Mouse (Mus musculus) heart, embryonic 14.5 days (tissue): ENCODE measurements around the gene Cep112. TPM values are rescaled to one million over a fixed set of nuclear protein-coding genes. Genes with fewer than 3 reads are reported as not detected.

Source experiments
- ATAC-seq: fragments of 200-750 bp; cut with Nextera tagmentation; 2 replicates; pipeline ENCODE4 v1.8.0; 2017; ENCODE audit warnings: low read depth, moderate TSS enrichment; ENCODE audit not compliant: insufficient number of reproducible peaks, insufficient read depth, low FRiP score
- H3K27ac ChIP-seq, 2 experiments: fragments of 200-500 bp in 1 of 2; fragments of 300-500 bp in 1 of 2; sonication (generic) in 1 of 2; replicated peaks in 1 of 2; 2 replicates each; pipeline ENCODE4 v1.5.1; 2012 to 2014; ENCODE audit warnings: low read depth in 2 of 2, low read length in 2 of 2, control low read depth in 1 of 2, mild to moderate bottlenecking in 1 of 2, mixed read lengths in 1 of 2; ENCODE audit not compliant: control insufficient read depth in 1 of 2, insufficient read depth in 1 of 2
- H3K27me3 ChIP-seq: fragments of 300-500 bp; sonication (generic); 2 replicates; pipeline ENCODE4 v1.6.1; 2014; ENCODE audit warnings: mild to moderate bottlenecking, low read length, control low read depth; ENCODE audit not compliant: control insufficient read depth, insufficient read depth
- H3K36me3 ChIP-seq: fragments of 300-500 bp; sonication (generic); 2 replicates; pipeline ENCODE4 v1.6.1; 2014; ENCODE audit warnings: mild to moderate bottlenecking, control low read depth, low read length, mixed read lengths; ENCODE audit not compliant: control insufficient read depth, insufficient read depth
- H3K4me1 ChIP-seq, 2 experiments: fragments of 200-500 bp in 1 of 2; fragments of 300-500 bp in 1 of 2; sonication (generic) in 1 of 2; 2 replicates each; pipeline ENCODE4 v1.6.1; 2012 to 2014; ENCODE audit warnings: low read length in 2 of 2, control low read depth in 1 of 2, mixed read lengths in 1 of 2; ENCODE audit not compliant: control insufficient read depth in 2 of 2, insufficient read depth in 2 of 2
- H3K4me2 ChIP-seq: fragments of 300-500 bp; sonication (generic); 2 replicates; pipeline ENCODE4 v1.6.1; 2014; ENCODE audit warnings: mild to moderate bottlenecking, low read length
- H3K4me3 ChIP-seq, 2 experiments: fragments of 200-500 bp in 1 of 2; fragments of 300-500 bp in 1 of 2; sonication (generic) in 1 of 2; 2 replicates each; pipeline ENCODE4 v1.5.1; 2012 to 2014; ENCODE audit warnings: low read length in 2 of 2, mild to moderate bottlenecking in 2 of 2, control low read depth in 1 of 2, low read depth in 1 of 2, moderate library complexity in 1 of 2; ENCODE audit not compliant: control insufficient read depth in 1 of 2, insufficient read depth in 1 of 2
- H3K9ac ChIP-seq: fragments of 300-500 bp; sonication (generic); 2 replicates; pipeline ENCODE4 v1.6.1; 2014; ENCODE audit warnings: mild to moderate bottlenecking, low read length
- H3K9me3 ChIP-seq: fragments of 300-500 bp; sonication (generic); 2 replicates; pipeline ENCODE4 v1.6.1; 2016; ENCODE audit warnings: low read length, control low read depth; ENCODE audit not compliant: control insufficient read depth
- WGBS: fragments of 180-500 bp; shearing (Covaris S2); extraction: QIAGEN DNeasy Blood & Tissue Kit; methylation state at CpG from one replicate; pipeline ENCODE4 v1.1.7; 2014; 5-methylcytosine and 5-hydroxymethylcytosine counted together
- polyA plus RNA-seq: library from polyadenylated mRNA; unstranded; fragments of >200 nt; fragmentation: Nextera tagmentation; extraction: Ambion mirVana; gene quantifications from 2 replicates; pipeline ENCODE4 v1.2.1, GENCODE M21; 2014

The Cep112 gene
- polyA plus RNA-seq, 1 experiment from 2014 or later = 9.2 TPM

DNA sequence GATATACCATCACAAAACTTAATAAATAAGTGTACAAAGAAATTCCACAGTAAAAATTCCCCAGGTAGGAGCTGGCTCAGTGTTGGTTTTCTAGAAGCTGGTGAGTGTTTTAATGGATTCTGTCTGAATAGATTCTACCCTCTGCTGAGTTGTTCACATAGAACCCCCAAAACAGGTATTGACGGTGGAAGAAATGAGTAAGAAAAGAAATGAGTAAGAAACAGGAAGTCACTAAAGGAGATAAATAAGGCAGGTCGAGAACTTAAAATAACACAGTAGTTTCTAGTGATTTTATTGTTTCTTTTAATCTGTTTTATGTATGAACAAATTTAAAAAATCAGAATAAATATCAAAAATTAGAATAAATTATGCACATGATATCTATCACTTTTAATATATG lies 63.3 kb downstream of the Cep112 start:
- Histone ChIP-seq H3K4me3 (no peak overlapping the region), H3K4me2 (no peak overlapping the region), H3K36me3 (0 out of 2 replicates have a peak, but pooled peaks cover 4% of the 10 kb centered on the region), H3K9ac (no peak overlapping the region), H3K9me3 (no peaks in the 10 kb centered on the region), H3K27ac (no peak overlapping the region), H3K27me3 (no peaks in the 10 kb centered on the region), H3K4me1 (peaks cover 0 to 5% of the 10 kb centered on the region in 2 experiments; a peak in 1 of 4 replicates)
- 69% methylated on average over 2 of the region's 2 CpGs for WGBS
- no peak for ATAC-seq

DNA sequence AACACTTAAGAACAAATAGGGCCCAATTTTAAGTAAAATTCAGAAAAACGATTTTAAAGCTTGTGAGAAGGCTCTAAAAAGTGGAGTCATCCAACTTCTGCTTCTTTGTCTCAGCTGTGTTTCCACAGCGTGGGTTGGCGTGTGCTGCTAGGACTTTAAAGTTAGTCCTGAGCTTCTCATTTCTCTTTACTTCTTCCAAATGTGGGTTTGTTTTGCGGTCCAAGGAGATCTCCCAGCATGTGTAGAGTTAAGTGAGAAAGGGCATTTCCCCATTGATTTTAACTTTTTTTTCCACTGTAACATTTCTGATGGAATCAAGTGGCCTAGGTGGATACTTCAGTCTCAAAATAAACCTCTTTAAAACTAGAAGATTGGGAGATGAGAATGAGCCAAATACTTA lies 64.9 kb downstream of the Cep112 start:
- 92% methylated on average over 4 of the region's 4 CpGs for WGBS
- no peak for ATAC-seq
- Histone ChIP-seq H3K4me3 (no peak overlapping the region), H3K9ac (no peak overlapping the region), H3K4me2 (no peak overlapping the region), H3K36me3 (0 out of 2 replicates have a peak, but pooled peaks cover 4% of the 10 kb centered on the region), H3K27me3 (no peaks in the 10 kb centered on the region), H3K27ac (no peak overlapping the region), H3K9me3 (no peaks in the 10 kb centered on the region), H3K4me1 (peaks cover under 1 to 6% of the 10 kb centered on the region in 2 experiments; a peak in 3 of 4 replicates)

DNA sequence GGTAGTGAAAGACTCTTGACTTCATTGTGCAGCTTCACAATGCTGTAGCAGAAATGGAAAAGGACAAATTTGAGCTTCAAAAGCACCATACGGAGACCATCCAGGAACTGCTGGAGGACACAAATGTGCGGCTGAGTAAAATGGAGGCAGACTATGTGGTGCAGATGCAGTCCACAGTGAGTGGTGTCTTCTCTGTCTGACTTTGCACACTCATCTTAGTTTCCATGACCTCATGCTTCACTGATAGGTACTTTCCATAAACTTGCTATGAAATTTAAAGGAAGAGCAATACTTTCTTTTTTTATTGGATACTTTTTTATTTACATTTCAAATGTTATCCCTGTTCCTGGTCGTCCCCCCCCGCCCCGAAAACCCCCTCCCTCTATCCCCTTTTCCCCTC lies 83.2 kb downstream of the Cep112 start:
- H3K9me3 ChIP-seq = no peaks in the 10 kb centered on the region
- peaks cover 3% of the 10 kb centered on the region; the same call in 1 of the 2 replicates for H3K36me3 ChIP-seq
- H3K27ac ChIP-seq = no peak overlapping the region
- no peaks in the 10 kb centered on the region for H3K27me3 ChIP-seq
- no peak overlapping the region for H3K4me3 ChIP-seq
- no peaks in the 10 kb centered on the region for H3K4me1 ChIP-seq
- no peak for ATAC-seq
- 83% methylated on average over 5 of the region's 5 CpGs for WGBS
- no peak overlapping the region for H3K9ac ChIP-seq
- no peak overlapping the region for H3K4me2 ChIP-seq

DNA sequence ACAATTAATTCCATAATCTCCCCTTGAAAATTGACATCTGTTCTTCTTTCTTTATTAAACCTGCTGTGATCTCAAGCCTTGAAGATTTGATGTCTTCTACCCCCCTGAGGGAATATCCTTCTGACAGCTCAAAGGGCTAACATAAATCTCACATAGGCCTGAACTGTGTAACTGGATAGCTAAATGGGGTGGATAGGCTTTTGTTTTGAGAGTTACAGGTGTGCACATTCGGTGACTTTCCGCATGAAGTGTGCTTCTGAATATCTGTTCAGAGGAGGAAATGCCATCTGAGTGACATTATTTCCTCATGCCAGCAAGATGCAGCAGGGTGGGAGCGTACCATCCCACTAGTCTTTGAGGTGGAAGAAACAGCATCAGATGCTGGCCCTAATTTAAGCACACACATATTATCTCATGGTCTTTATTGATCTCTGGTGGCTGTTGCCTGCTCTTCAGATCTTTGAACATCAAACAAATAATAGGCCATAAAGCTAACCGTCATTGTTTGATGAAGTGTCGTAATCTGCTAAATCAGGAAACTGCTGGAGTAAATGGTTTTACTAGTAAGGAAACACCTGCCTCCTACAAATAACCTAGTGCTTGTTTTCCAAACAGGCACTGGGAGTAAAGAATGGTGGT lies 102.9 kb downstream of the Cep112 start:
- WGBS = 74% methylated on average over 5 of the region's 5 CpGs
- no peak for ATAC-seq
- Histone ChIP-seq H3K4me3 (no peak overlapping the region), H3K9me3 (no peaks in the 10 kb centered on the region), H3K27me3 (no peaks in the 10 kb centered on the region), H3K4me2 (no peak overlapping the region), H3K4me1 (no peaks in the 10 kb centered on the region), H3K36me3 (peaks cover 8% of the 10 kb centered on the region; the same call in 1 of the 2 replicates), H3K9ac (no peak overlapping the region), H3K27ac (no peak overlapping the region)

DNA sequence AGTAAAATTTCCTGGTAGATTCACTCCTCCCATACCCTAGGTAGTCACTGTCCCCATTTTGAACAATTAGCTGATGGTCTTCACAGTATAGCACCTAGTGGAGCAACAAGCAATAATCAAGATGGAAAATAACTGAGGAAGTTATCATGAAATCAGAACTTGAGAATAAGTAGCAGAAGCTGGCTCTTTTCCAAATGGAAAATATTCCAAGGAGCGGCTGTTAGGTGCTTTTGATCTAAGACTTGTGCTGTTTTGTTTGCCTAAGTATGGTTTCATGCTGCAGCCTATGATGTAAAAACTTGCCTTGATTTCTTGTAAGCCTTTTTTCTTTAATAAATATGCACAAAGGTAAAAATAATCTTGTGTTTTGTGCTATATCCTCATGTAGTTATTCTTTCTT lies 107.9 kb downstream of the Cep112 start:
- Histone ChIP-seq H3K4me1 (no peaks in the 10 kb centered on the region), H3K9me3 (no peaks in the 10 kb centered on the region), H3K9ac (no peak overlapping the region), H3K36me3 (peaks cover 9% of the 10 kb centered on the region; the same call in 1 of the 2 replicates), H3K27me3 (no peaks in the 10 kb centered on the region), H3K4me2 (no peak overlapping the region), H3K4me3 (no peak overlapping the region), H3K27ac (no peak overlapping the region)
- 83% methylated on average over 1 of the region's 1 CpGs for WGBS
- ATAC-seq = no peak

DNA sequence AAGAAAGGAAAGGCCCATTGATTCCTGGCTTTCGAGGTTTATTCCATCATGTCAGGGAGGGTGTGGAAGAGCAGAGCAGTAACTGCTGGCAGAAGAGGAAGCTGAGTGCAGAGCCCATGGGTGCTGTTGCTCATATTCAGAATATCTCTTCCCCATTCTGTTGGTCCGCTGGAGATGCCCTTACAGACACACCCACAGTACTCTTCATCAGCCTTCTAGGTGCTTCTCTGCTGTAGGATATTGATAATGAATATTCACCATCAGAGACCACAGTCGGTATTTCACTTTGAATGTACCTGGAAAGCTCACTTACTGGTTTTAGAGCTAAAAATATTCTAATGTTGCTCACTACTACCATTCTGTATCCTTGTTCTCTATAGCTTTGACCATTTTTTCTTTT lies 109.0 kb downstream of the Cep112 start:
- Histone ChIP-seq H3K4me2 (no peak overlapping the region), H3K4me3 (no peak overlapping the region), H3K4me1 (no peaks in the 10 kb centered on the region), H3K9ac (no peak overlapping the region), H3K36me3 (peaks cover 9% of the 10 kb centered on the region; the same call in 1 of the 2 replicates), H3K27me3 (no peaks in the 10 kb centered on the region), H3K9me3 (no peaks in the 10 kb centered on the region), H3K27ac (no peak overlapping the region)
- no peak for ATAC-seq
- WGBS = 88% methylated on average over 3 of the region's 3 CpGs

DNA sequence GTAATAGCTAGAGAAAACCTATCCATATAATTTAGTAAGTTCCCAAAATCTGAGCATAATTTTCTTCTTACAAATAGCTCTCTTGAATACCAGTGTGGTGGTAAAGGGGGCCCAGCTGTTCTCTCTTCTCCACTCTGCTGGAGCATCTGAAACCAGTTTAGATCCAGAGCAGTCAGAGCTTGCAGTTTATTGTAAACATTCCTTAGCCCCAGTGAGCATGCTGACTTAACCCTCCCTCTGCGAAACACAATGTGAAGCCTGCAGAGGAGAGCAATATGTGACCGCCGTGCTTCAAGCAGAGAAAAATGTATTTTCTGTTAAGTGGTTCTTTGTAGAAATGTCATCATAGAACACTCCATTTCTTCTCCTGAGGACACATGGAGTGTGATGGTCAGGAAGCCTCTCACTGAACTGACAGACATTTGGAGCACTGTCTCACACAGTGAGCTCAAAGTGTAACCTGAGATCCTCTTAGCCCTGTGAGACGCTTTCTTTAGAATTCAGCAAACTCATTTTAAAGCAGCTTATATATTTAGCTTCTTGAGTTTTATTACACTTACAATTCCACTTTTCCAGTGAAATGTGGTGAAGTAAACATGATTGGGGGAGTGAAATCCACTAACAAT lies 128.1 kb downstream of the Cep112 start:
- Histone ChIP-seq H3K9me3 (no peaks in the 10 kb centered on the region), H3K4me1 (no peaks in the 10 kb centered on the region), H3K4me2 (no peak overlapping the region), H3K36me3 (no peaks in the 10 kb centered on the region), H3K27me3 (no peaks in the 10 kb centered on the region), H3K27ac (no peak overlapping the region), H3K4me3 (no peak overlapping the region), H3K9ac (no peak overlapping the region)
- no peak for ATAC-seq
- WGBS = 35% methylated on average over 4 of the region's 4 CpGs
